Mouse (Mus musculus): Measurements from ENCODE around the gene Cmtm4. TPM values are rescaled to one million over a fixed set of nuclear protein-coding genes. Genes with fewer than 3 reads are reported as not detected.
A peak's percentile ranks its signal among the peaks of the same experiment; 100 is the strongest.

The Cmtm4 gene
- polyA plus RNA-seq, 1 experiment from 2014 or later: 2.4 TPM

DNA sequence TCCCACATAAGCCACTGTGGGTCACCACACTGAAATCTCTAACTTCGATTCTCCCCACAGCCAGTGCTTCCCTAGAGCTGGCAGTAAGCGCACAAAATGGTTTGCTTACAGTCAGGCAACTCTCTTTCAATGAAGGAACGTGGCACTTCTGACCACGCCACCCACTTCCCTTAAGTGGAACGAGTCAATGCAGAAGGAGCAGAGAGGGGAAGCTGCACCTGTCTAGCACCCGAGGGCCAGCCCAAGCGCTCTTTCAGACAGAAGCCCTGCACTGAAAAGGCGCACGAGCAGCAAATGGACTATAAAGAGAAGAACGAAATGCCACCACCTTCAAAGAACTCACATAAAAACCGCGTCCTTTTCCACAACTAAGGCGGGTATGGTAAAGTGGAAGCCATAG, 32.1 kb upstream of the Cmtm4 start:
- no peak overlapping the region for H3K9ac ChIP-seq (ENCODE audit: low read length)
- no peak overlapping the region for H3K4me2 ChIP-seq (ENCODE audit: low read length)
- H3K27ac ChIP-seq (replicated peaks in 1 of 2; ENCODE audit: control insufficient read depth in 1 of 2, insufficient read depth in 1 of 2, low read depth in 2 of 2, low read length in 2 of 2): no peak overlapping the region
- ATAC-seq (ENCODE audit: insufficient number of reproducible peaks, insufficient read depth, low FRiP score, low read depth): no peak
- H3K36me3 ChIP-seq (ENCODE audit: control insufficient read depth, insufficient read depth, low read length): peaks cover 100% of the 10 kb centered on the region
- WGBS: 90% methylated on average over 13 of the region's 13 CpGs
- H3K4me1 ChIP-seq (ENCODE audit: control insufficient read depth in 2 of 2, insufficient read depth in 2 of 2, low read length in 2 of 2): no peaks in the 10 kb centered on the region
- no peaks in the 10 kb centered on the region for H3K9me3 ChIP-seq (ENCODE audit: control insufficient read depth, low read length)
- no peaks in the 10 kb centered on the region for H3K27me3 ChIP-seq (ENCODE audit: control insufficient read depth, insufficient read depth, low read length)
- H3K4me3 ChIP-seq (ENCODE audit: control insufficient read depth in 1 of 2, insufficient read depth in 1 of 2, low read depth in 1 of 2, low read length in 2 of 2): no peak overlapping the region

DNA sequence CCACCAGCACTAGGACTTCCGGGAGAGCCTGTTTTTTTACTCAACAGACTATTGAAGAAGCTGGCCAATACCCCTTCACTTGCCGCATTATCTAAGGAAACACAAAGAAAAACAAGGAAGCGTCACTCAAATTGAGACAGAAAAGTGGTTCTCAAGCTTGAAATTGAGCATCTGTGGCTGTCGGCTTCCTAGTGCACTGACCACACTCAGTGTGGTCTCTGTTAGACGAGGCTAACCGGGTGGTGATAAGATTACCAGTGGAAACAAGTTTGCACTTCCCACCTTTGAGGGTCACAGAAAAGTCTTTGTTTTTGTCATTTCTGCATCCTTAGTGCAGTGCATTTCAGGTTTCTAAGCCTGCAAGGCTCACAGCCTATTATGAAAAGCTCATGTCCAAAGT, 26.7 kb upstream of the Cmtm4 start:
- H3K4me3 ChIP-seq (ENCODE audit: control insufficient read depth in 1 of 2, insufficient read depth in 1 of 2, low read depth in 1 of 2, low read length in 2 of 2): no peak overlapping the region
- no peak for ATAC-seq (ENCODE audit: insufficient number of reproducible peaks, insufficient read depth, low FRiP score, low read depth)
- H3K36me3 ChIP-seq (ENCODE audit: control insufficient read depth, insufficient read depth, low read length): peaks cover 100% of the 10 kb centered on the region
- no peak overlapping the region for H3K4me2 ChIP-seq (ENCODE audit: low read length)
- H3K9me3 ChIP-seq (ENCODE audit: control insufficient read depth, low read length): no peaks in the 10 kb centered on the region
- 56% methylated on average over 6 of the region's 6 CpGs for WGBS
- H3K9ac ChIP-seq (ENCODE audit: low read length): no peak overlapping the region
- H3K27ac ChIP-seq (replicated peaks in 1 of 2; ENCODE audit: control insufficient read depth in 1 of 2, insufficient read depth in 1 of 2, low read depth in 2 of 2, low read length in 2 of 2): no peak overlapping the region
- H3K27me3 ChIP-seq (ENCODE audit: control insufficient read depth, insufficient read depth, low read length): no peaks in the 10 kb centered on the region
- no peaks in the 10 kb centered on the region for H3K4me1 ChIP-seq (ENCODE audit: control insufficient read depth in 2 of 2, insufficient read depth in 2 of 2, low read length in 2 of 2)

DNA sequence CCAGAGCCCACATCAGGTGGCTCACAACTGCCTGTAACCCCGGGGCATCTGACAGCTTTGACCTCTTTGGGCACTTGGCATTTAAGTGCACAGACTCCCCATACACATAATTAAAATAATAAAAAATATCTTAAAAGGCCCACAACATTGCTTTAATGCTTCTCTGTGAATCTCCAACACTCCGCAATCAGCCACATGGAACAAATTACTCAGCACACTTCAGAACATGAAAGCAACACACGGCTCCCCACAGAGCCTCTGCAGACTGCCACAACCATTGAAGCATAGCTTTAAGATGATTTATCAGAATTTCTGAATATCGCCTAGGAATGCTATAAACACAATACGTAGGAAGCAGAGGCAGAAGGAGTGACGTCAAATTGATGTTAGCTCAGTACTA, 20.4 kb upstream of the Cmtm4 start:
- no peak for ATAC-seq (ENCODE audit: insufficient number of reproducible peaks, insufficient read depth, low FRiP score, low read depth)
- Histone ChIP-seq H3K4me2 (ENCODE audit: low read length) (no peak overlapping the region), H3K4me1 (ENCODE audit: control insufficient read depth in 2 of 2, insufficient read depth in 2 of 2, low read length in 2 of 2) (peaks cover 10 to 26% of the 10 kb centered on the region in 2 experiments), H3K4me3 (ENCODE audit: control insufficient read depth in 1 of 2, insufficient read depth in 1 of 2, low read depth in 1 of 2, low read length in 2 of 2) (no peak overlapping the region), H3K27me3 (ENCODE audit: control insufficient read depth, insufficient read depth, low read length) (no peaks in the 10 kb centered on the region), H3K36me3 (ENCODE audit: control insufficient read depth, insufficient read depth, low read length) (peaks cover 54% of the 10 kb centered on the region), H3K9me3 (ENCODE audit: control insufficient read depth, low read length) (no peaks in the 10 kb centered on the region), H3K27ac (replicated peaks in 1 of 2; ENCODE audit: control insufficient read depth in 1 of 2, insufficient read depth in 1 of 2, low read depth in 2 of 2, low read length in 2 of 2) (no peak overlapping the region), H3K9ac (ENCODE audit: low read length) (no peak overlapping the region)
- 86% methylated on average over 6 of the region's 6 CpGs for WGBS

DNA sequence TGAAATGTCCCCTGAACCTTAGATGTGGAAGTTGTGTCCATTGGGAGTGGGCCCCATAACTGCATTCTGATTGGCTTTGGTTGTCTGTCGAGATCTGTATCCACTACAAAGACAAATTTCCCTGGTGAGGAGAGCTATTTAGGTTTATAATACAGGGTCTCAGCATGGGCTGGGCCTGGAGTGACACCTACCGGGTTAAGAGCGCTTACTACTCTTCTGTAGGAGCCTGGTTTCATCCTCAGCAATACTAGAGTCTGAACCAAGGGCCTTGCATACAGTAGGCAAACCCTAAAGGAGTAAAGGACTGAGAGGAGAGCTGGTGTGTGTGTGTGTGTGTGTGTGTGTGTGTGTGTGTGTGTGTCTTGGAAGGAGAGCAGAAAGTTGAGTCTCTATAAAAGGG, 18.6 kb upstream of the Cmtm4 start:
- Histone ChIP-seq H3K4me1 (ENCODE audit: control insufficient read depth in 2 of 2, insufficient read depth in 2 of 2, low read length in 2 of 2) (peaks cover 10 to 26% of the 10 kb centered on the region in 2 experiments), H3K9me3 (ENCODE audit: control insufficient read depth, low read length) (no peaks in the 10 kb centered on the region), H3K4me2 (ENCODE audit: low read length) (no peak overlapping the region), H3K27me3 (ENCODE audit: control insufficient read depth, insufficient read depth, low read length) (no peaks in the 10 kb centered on the region), H3K4me3 (ENCODE audit: control insufficient read depth in 1 of 2, insufficient read depth in 1 of 2, low read depth in 1 of 2, low read length in 2 of 2) (no peak overlapping the region), H3K9ac (ENCODE audit: low read length) (no peak overlapping the region), H3K36me3 (ENCODE audit: control insufficient read depth, insufficient read depth, low read length) (peaks cover 36% of the 10 kb centered on the region), H3K27ac (replicated peaks in 1 of 2; ENCODE audit: control insufficient read depth in 1 of 2, insufficient read depth in 1 of 2, low read depth in 2 of 2, low read length in 2 of 2) (no peak overlapping the region)
- no peak for ATAC-seq (ENCODE audit: insufficient number of reproducible peaks, insufficient read depth, low FRiP score, low read depth)
- WGBS: 59% methylated on average over 3 of the region's 3 CpGs

DNA sequence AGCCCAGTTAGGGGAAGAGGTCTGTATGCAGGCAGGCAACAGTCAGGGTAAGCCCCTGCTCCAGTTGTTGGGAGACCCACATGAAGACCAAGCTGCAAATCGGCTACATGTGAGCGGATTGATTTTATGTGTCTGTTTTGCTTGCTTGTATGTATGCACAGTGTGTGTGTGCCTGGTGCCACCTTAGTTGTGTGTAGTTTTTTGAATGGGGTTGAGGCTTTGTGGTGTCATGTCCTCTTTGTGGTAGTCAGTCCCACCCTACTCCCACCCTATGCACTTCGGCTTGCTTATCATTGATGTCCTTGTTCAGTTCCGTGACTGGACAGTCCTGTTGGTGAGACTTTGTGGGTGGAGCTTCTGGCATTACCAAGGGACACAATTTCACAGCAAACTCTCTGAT, 18.2 kb upstream of the Cmtm4 start:
- H3K9me3 ChIP-seq (ENCODE audit: control insufficient read depth, low read length): no peaks in the 10 kb centered on the region
- no peaks in the 10 kb centered on the region for H3K27me3 ChIP-seq (ENCODE audit: control insufficient read depth, insufficient read depth, low read length)
- H3K36me3 ChIP-seq (ENCODE audit: control insufficient read depth, insufficient read depth, low read length): peaks cover 32% of the 10 kb centered on the region
- H3K9ac ChIP-seq (ENCODE audit: low read length): no peak overlapping the region
- 0 out of 2 replicates have a peak overlapping the region, but pooled peaks have one; percentile 22 for H3K4me2 ChIP-seq (ENCODE audit: low read length)
- 51% methylated on average over 4 of the region's 4 CpGs for WGBS
- peak overlapping the region; percentile 23 to 31; a peak in 1 of 4 replicates for H3K27ac ChIP-seq (replicated peaks in 1 of 2; ENCODE audit: control insufficient read depth in 1 of 2, insufficient read depth in 1 of 2, low read depth in 2 of 2, low read length in 2 of 2)
- peaks cover 10 to 26% of the 10 kb centered on the region in 2 experiments for H3K4me1 ChIP-seq (ENCODE audit: control insufficient read depth in 2 of 2, insufficient read depth in 2 of 2, low read length in 2 of 2)
- no peak overlapping the region for H3K4me3 ChIP-seq (ENCODE audit: control insufficient read depth in 1 of 2, insufficient read depth in 1 of 2, low read depth in 1 of 2, low read length in 2 of 2)
- peak; percentile 34; the same call in 1 of the 2 replicates for ATAC-seq (ENCODE audit: insufficient number of reproducible peaks, insufficient read depth, low FRiP score, low read depth)

DNA sequence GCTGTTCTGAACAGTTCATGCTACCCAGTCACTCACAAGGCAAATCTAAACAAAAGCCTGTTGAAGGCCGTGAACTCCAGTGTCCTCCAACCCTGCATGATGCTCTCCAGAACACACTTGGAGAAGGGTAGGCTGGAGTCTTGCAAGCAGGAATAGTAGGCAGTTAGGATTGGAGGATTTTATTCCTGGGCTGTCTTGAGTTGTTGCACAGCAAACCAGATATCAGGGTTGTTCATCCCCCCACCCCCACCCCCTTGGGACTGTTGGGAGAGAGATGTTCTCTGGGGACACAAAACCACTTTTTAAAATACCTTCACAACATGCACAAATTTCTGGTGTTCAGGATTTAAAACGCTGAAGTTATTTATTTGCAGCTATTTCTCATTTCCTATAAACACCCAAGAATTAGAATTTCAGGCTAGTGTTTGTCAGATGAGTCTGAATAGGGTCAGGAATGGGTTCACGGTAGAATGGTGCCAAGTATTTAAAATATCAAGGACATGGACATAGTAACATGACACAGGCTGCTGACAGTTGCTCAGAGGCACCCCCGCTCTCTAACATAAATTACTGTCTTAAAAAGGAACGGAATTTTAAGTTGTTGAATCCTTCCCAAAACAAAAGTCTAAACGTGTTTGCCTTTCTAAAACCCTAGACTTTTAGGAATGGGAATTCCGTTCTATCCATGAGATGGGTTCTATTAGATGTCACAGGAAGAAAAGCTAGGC, 17.4 kb upstream of the Cmtm4 start:
- 32% methylated on average over 7 of the region's 7 CpGs for WGBS
- Histone ChIP-seq H3K27me3 (ENCODE audit: control insufficient read depth, insufficient read depth, low read length) (no peaks in the 10 kb centered on the region), H3K9me3 (ENCODE audit: control insufficient read depth, low read length) (no peaks in the 10 kb centered on the region), H3K4me1 (ENCODE audit: control insufficient read depth in 2 of 2, insufficient read depth in 2 of 2, low read length in 2 of 2) (peaks cover 10 to 26% of the 10 kb centered on the region in 2 experiments), H3K4me3 (ENCODE audit: control insufficient read depth in 1 of 2, insufficient read depth in 1 of 2, low read depth in 1 of 2, low read length in 2 of 2) (no peak overlapping the region), H3K4me2 (ENCODE audit: low read length) (peak overlapping the region; percentile 22; the same call in 1 of the 2 replicates), H3K27ac (replicated peaks in 1 of 2; ENCODE audit: control insufficient read depth in 1 of 2, insufficient read depth in 1 of 2, low read depth in 2 of 2, low read length in 2 of 2) (peak overlapping the region; percentile 22 to 35; a peak in 2 of 4 replicates), H3K36me3 (ENCODE audit: control insufficient read depth, insufficient read depth, low read length) (peaks cover 24% of the 10 kb centered on the region), H3K9ac (ENCODE audit: low read length) (no peak overlapping the region; the same call in 1 of the 2 replicates)
- ATAC-seq (ENCODE audit: insufficient number of reproducible peaks, insufficient read depth, low FRiP score, low read depth): no peak

DNA sequence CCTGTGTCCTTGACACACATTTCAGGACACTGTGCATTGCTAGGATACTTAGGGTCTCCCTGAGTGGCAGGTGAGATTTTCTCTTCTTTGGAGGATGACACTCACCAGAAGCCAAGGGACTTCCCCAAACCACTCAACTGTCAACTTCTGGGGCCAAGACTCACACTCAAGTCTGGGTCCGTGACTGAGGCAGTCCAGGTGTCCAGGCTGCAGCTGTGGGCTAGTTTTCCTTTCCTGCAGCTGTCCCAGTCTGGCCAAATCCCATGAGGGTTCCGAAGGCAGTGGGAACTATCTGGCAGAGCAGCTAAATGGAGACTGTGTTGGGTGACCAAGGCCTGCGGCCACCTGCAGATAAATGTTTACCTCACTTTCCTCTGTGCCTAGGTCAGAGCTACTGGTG, 16.4 kb upstream of the Cmtm4 start:
- Histone ChIP-seq H3K4me2 (ENCODE audit: low read length) (no peak overlapping the region), H3K27me3 (ENCODE audit: control insufficient read depth, insufficient read depth, low read length) (no peaks in the 10 kb centered on the region), H3K9ac (ENCODE audit: low read length) (no peak overlapping the region), H3K27ac (replicated peaks in 1 of 2; ENCODE audit: control insufficient read depth in 1 of 2, insufficient read depth in 1 of 2, low read depth in 2 of 2, low read length in 2 of 2) (no peak overlapping the region), H3K4me3 (ENCODE audit: control insufficient read depth in 1 of 2, insufficient read depth in 1 of 2, low read depth in 1 of 2, low read length in 2 of 2) (no peak overlapping the region), H3K36me3 (ENCODE audit: control insufficient read depth, insufficient read depth, low read length) (peaks cover 14% of the 10 kb centered on the region), H3K9me3 (ENCODE audit: control insufficient read depth, low read length) (no peaks in the 10 kb centered on the region), H3K4me1 (ENCODE audit: control insufficient read depth in 2 of 2, insufficient read depth in 2 of 2, low read length in 2 of 2) (peaks cover 10 to 26% of the 10 kb centered on the region in 2 experiments)
- 73% methylated on average over 3 of the region's 3 CpGs for WGBS
- no peak for ATAC-seq (ENCODE audit: insufficient number of reproducible peaks, insufficient read depth, low FRiP score, low read depth)

DNA sequence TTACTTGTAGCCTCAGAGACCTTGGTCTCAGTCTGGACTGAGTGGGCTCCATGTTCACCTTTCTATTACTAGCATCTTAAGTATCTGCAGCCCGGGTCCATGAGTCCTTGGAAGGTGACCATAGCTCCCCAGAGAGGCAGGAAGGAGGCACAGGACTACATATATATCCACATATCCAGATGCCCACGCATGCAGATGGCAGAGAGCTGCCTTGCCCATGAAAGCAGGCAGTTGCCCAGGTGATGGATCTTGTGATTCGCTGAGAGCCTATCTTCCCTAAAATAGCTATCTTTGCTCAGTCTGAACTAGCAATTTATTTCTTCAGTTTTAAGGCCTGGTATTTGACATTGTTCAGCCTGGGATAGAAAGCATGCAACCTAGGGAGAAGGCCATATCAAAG, 15.9 kb upstream of the Cmtm4 start:
- Histone ChIP-seq H3K27me3 (ENCODE audit: control insufficient read depth, insufficient read depth, low read length) (no peaks in the 10 kb centered on the region), H3K27ac (replicated peaks in 1 of 2; ENCODE audit: control insufficient read depth in 1 of 2, insufficient read depth in 1 of 2, low read depth in 2 of 2, low read length in 2 of 2) (no peak overlapping the region), H3K36me3 (ENCODE audit: control insufficient read depth, insufficient read depth, low read length) (peaks cover 13% of the 10 kb centered on the region), H3K9ac (ENCODE audit: low read length) (no peak overlapping the region), H3K4me2 (ENCODE audit: low read length) (no peak overlapping the region), H3K9me3 (ENCODE audit: control insufficient read depth, low read length) (no peaks in the 10 kb centered on the region), H3K4me1 (ENCODE audit: control insufficient read depth in 2 of 2, insufficient read depth in 2 of 2, low read length in 2 of 2) (peaks cover 10 to 26% of the 10 kb centered on the region in 2 experiments), H3K4me3 (ENCODE audit: control insufficient read depth in 1 of 2, insufficient read depth in 1 of 2, low read depth in 1 of 2, low read length in 2 of 2) (no peak overlapping the region)
- no peak for ATAC-seq (ENCODE audit: insufficient number of reproducible peaks, insufficient read depth, low FRiP score, low read depth)
- 79% methylated on average over 3 of the region's 3 CpGs for WGBS
